Mouse (Mus musculus) heart, adult 2 months (tissue): ENCODE data around the gene Foxp1. TPM values are rescaled to one million over a fixed set of nuclear protein-coding genes. Genes with fewer than 3 reads are reported as not detected.

Source experiments
- DNase-seq, 2 experiments: peaks; one replicate each; pipeline ENCODE4 v3.0.0; 2021
- H3K27ac ChIP-seq: fragments of 200-600 bp; 2 replicates; pipeline ENCODE4 v1.8.1; 2022
- H3K27me3 ChIP-seq: fragments of 200-500 bp; 2 replicates; pipeline ENCODE4 v1.6.1; 2012; ENCODE audit warnings: mild to moderate bottlenecking, low read length, inconsistent platforms, mixed read lengths; ENCODE audit not compliant: control insufficient read depth, insufficient read depth
- H3K36me3 ChIP-seq: fragments of 200-500 bp; 2 replicates; pipeline ENCODE4 v1.6.1; 2012; ENCODE audit warnings: low read length, inconsistent platforms; ENCODE audit not compliant: control insufficient read depth, insufficient read depth
- H3K4me1 ChIP-seq: fragments of 200-500 bp; 2 replicates; pipeline ENCODE4 v1.6.1; 2011; ENCODE audit warnings: low read length; ENCODE audit not compliant: control insufficient read depth, insufficient read depth
- H3K4me3 ChIP-seq: fragments of 200-600 bp; 2 replicates; pipeline ENCODE4 v1.8.1; 2022
- H3K79me2 ChIP-seq: fragments of 200-500 bp; replicated peaks from 2 replicates; pipeline ENCODE4 v1.6.1; 2012; ENCODE audit warnings: mild to moderate bottlenecking, inconsistent platforms, low read length, moderate library complexity, mixed read lengths; ENCODE audit not compliant: control insufficient read depth, insufficient read depth
- H3K9ac ChIP-seq: fragments of 200-500 bp; 2 replicates; pipeline ENCODE4 v1.6.1; 2012; ENCODE audit warnings: low read depth, mild to moderate bottlenecking, control low read depth, inconsistent platforms, low read length, mixed read lengths
- CTCF ChIP-seq: fragments of 200-600 bp; IDR thresholded peaks from 2 replicates; pipeline ENCODE4 v1.8.1; 2022; ENCODE audit warnings: antibody characterized with exemption, mild to moderate bottlenecking, moderate library complexity
- EP300 ChIP-seq: fragments of 200-500 bp; IDR thresholded peaks from 2 replicates; pipeline ENCODE4 v1.6.1; 2011; ENCODE audit warnings: low read depth, low read length, control low read depth; ENCODE audit not compliant: insufficient read depth
- POLR2A ChIP-seq: fragments of 200-500 bp; IDR thresholded peaks from 2 replicates; pipeline ENCODE4 v1.6.1; 2011; ENCODE audit warnings: mild to moderate bottlenecking, low read depth, low read length, control low read depth; ENCODE audit not compliant: insufficient read depth
- WGBS: fragments of 180-500 bp; shearing (Covaris S2); methylation state at CpG from one replicate; pipeline ENCODE4 v1.1.7; 2018; 5-methylcytosine and 5-hydroxymethylcytosine counted together
- intact Hi-C: fragments of 180-260 bp; cut with DNase I; formaldehyde crosslinking; loops from one replicate; pipeline ENCODE4 v1.15.1; 2025
- polyA plus RNA-seq: library from polyadenylated mRNA; depleted of rRNA; stranded (reverse); fragments of >200 nt; gene quantifications from 2 replicates; pipeline ENCODE4 v1.2.3, GENCODE M21; 2012
- total RNA-seq, 2 experiments: library from RNA; stranded (reverse); gene quantifications; 2 replicates each; pipeline ENCODE4 v1.2.3; 2021

Gene Foxp1
- total and polyA plus RNA-seq, 3 experiments: 22.9 to 31.6 (median 26.4) TPM

GRCm38 (mm10) chr6:99186569-99186968 is 336.0 kb downstream of the Foxp1 start:
- Histone ChIP-seq H3K36me3 (no peaks in the 10 kb centered on the region), H3K27ac (no peak overlapping the region), H3K79me2 (no peaks in the 10 kb centered on the region), H3K4me1 (no peaks in the 10 kb centered on the region; the same call in 1 of the 2 replicates), H3K9ac (no peak overlapping the region), H3K4me3 (no peak overlapping the region), H3K27me3 (no peaks in the 10 kb centered on the region)
- whole genome bisulfite sequencing: 74% methylated on average over 7 of the region's 7 CpGs
- no peak for TF ChIP-seq POLR2A
- no peak for TF ChIP-seq EP300
- TF ChIP-seq CTCF: no peak
- DNase-seq: no peak
- intact Hi-C loops: no loop called here

- DNase-seq: no peak
- H3K4me3 ChIP-seq: no peak overlapping the region
- H3K4me1 ChIP-seq: no peaks in the 10 kb centered on the region; the same call in 1 of the 2 replicates
- H3K9ac ChIP-seq: no peak overlapping the region
- no peaks in the 10 kb centered on the region for H3K27me3 ChIP-seq
- TF ChIP-seq POLR2A (no peak), CTCF (no peak), EP300 (no peak)
- no peaks in the 10 kb centered on the region for H3K79me2 ChIP-seq
- H3K27ac ChIP-seq: no peak overlapping the region
- H3K36me3 ChIP-seq: no peaks in the 10 kb centered on the region
- intact Hi-C loops: no loop called here
- WGBS: 85% methylated on average over 2 of the region's 2 CpGs
Observed at GRCm38 (mm10) chr6:99185797-99186196, 336.7 kb downstream of the Foxp1 start.

GRCm38 (mm10) chr6:99184051-99184450 is 338.5 kb downstream of the Foxp1 start:
- H3K79me2 ChIP-seq: no peaks in the 10 kb centered on the region
- no peaks in the 10 kb centered on the region for H3K36me3 ChIP-seq
- H3K27me3 ChIP-seq: no peaks in the 10 kb centered on the region
- intact Hi-C loops: no loop called here
- no peak overlapping the region for H3K9ac ChIP-seq
- 90% methylated on average over 5 of the region's 5 CpGs for WGBS
- no peak overlapping the region for H3K27ac ChIP-seq
- DNase-seq: no peak
- no peak overlapping the region for H3K4me3 ChIP-seq
- H3K4me1 ChIP-seq: no peaks in the 10 kb centered on the region
- no peak for TF ChIP-seq POLR2A
- TF ChIP-seq CTCF: no peak
- no peak for TF ChIP-seq EP300

- no peak overlapping the region for H3K27ac ChIP-seq
- 95% methylated on average over 4 of the region's 4 CpGs for WGBS
- intact Hi-C loops: no loop called here
- no peaks in the 10 kb centered on the region for H3K27me3 ChIP-seq
- no peak for TF ChIP-seq CTCF
- no peak for TF ChIP-seq POLR2A
- no peak overlapping the region for H3K4me3 ChIP-seq
- H3K79me2 ChIP-seq: no peaks in the 10 kb centered on the region
- no peak overlapping the region for H3K9ac ChIP-seq
- DNase-seq: no peak
- no peaks in the 10 kb centered on the region for H3K36me3 ChIP-seq
- no peaks in the 10 kb centered on the region for H3K4me1 ChIP-seq
Observed at GRCm38 (mm10) chr6:99182777-99183176, 339.7 kb downstream of the Foxp1 start.

- no peaks in the 10 kb centered on the region for H3K79me2 ChIP-seq
- no peak for DNase-seq
- H3K4me1 ChIP-seq: peaks cover 12% of the 10 kb centered on the region
- H3K27me3 ChIP-seq: no peaks in the 10 kb centered on the region
- H3K36me3 ChIP-seq: no peaks in the 10 kb centered on the region; the same call in 1 of the 2 replicates
- H3K27ac ChIP-seq: no peak overlapping the region
- 81% methylated on average over 3 of the region's 3 CpGs for WGBS
- intact Hi-C loops: no loop called here
- TF ChIP-seq POLR2A (no peak), EP300 (no peak), CTCF (no peak)
- no peak overlapping the region for H3K4me3 ChIP-seq
- no peak overlapping the region for H3K9ac ChIP-seq
Observed at GRCm38 (mm10) chr6:99176216-99176615, 346.3 kb downstream of the Foxp1 start.

GRCm38 (mm10) chr6:99175377-99175776 is 347.1 kb downstream of the Foxp1 start:
- intact Hi-C loops: no loop called here
- peak; percentile 45 to 52 for DNase-seq
- Histone ChIP-seq H3K9ac (no peak overlapping the region), H3K4me1 (peaks cover 12% of the 10 kb centered on the region), H3K27me3 (no peaks in the 10 kb centered on the region), H3K79me2 (no peaks in the 10 kb centered on the region), H3K36me3 (no peaks in the 10 kb centered on the region; the same call in 1 of the 2 replicates), H3K4me3 (no peak overlapping the region), H3K27ac (peak overlapping the region; percentile 17; the same call in 1 of the 2 replicates)
- TF ChIP-seq POLR2A: no peak
- peak; percentile 59; the same call in 1 of the 2 replicates for TF ChIP-seq EP300
- 64% methylated on average over 5 of the region's 5 CpGs for WGBS

- intact Hi-C loops: no loop called here
- no peak overlapping the region for H3K27ac ChIP-seq
- H3K4me3 ChIP-seq: no peak overlapping the region
- no peaks in the 10 kb centered on the region for H3K27me3 ChIP-seq
- no peaks in the 10 kb centered on the region for H3K79me2 ChIP-seq
- H3K9ac ChIP-seq: no peak overlapping the region
- TF ChIP-seq EP300 (no peak), POLR2A (no peak), CTCF (no peak)
- DNase-seq: no peak
- peaks cover 12% of the 10 kb centered on the region for H3K4me1 ChIP-seq
- H3K36me3 ChIP-seq: no peaks in the 10 kb centered on the region; the same call in 1 of the 2 replicates
- 64% methylated on average over 2 of the region's 2 CpGs for WGBS
Observed at GRCm38 (mm10) chr6:99173902-99174210, 348.7 kb downstream of the Foxp1 start.
